Mouse (Mus musculus): ENCODE results near the gene Acp1.
A peak's percentile ranks its signal among the peaks of the same experiment; 100 is the strongest.

The Acp1 gene

DNA sequence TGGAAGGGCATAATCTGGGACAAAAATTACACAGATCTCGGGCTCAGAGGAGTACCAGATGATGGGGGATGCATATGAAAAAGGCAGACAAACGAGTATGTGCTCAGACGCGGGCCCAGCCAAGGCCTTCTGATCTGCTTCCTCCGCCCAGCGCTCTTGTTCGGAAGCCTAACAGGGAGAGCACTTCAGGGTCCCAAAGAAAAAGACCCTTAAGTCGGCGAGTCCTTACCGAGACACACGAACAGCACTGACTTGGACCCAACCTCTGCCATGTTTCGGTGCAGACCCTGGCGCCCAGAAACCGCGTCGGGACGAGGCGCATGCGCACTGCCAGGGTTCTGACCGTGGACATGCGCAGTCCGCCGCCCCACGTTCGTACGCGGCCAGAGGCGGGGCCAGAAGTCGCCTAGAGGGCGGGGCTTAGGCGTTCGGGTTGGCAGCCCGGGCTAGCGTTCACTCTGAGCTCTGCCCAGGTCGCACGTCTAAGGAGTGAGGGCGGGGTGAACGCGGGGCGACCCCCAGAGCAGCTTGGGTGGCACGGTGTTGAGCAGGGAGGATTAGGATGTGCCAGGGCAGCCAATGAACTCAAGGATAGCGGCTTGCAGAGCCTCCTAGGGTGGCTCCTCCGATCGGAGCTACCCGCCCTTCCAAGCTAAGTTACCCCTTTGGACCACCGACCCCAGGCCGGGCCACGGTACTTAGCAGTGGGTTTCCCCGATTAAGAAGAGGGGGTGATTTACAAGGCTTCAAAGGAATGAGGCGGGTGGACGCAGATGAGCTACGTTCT, at the start of gene Acp1, which contains the start of gene Sh3yl1:
Acp1 (minus strand) TSS at position 329 of the 787 bp plus-strand sequence.
Sh3yl1 (plus strand) TSS at position 408 of the 787 bp plus-strand sequence.
- peak; percentile 94 to 96 for DNase-seq

DNA sequence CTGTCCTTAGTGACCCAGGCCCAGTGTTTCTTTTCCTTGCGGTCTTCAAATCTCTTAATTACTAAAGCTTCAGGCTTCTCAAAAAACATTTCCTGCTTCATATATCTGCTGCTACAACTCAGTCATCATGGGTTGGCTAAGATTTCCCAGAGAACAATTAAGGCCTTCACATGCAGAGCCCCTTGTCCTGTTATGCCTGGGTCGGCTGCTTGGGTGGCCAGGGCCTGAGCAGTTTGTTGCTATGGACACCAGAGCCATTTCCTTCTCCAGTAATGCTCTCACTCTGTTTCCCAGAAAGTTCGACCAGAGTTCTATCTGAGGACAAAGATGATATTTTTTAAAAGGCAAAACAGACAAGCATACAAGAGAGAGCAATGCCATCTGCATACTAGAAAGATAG, 32.8 kb upstream of the Acp1 start:
- no peak for DNase-seq

DNA sequence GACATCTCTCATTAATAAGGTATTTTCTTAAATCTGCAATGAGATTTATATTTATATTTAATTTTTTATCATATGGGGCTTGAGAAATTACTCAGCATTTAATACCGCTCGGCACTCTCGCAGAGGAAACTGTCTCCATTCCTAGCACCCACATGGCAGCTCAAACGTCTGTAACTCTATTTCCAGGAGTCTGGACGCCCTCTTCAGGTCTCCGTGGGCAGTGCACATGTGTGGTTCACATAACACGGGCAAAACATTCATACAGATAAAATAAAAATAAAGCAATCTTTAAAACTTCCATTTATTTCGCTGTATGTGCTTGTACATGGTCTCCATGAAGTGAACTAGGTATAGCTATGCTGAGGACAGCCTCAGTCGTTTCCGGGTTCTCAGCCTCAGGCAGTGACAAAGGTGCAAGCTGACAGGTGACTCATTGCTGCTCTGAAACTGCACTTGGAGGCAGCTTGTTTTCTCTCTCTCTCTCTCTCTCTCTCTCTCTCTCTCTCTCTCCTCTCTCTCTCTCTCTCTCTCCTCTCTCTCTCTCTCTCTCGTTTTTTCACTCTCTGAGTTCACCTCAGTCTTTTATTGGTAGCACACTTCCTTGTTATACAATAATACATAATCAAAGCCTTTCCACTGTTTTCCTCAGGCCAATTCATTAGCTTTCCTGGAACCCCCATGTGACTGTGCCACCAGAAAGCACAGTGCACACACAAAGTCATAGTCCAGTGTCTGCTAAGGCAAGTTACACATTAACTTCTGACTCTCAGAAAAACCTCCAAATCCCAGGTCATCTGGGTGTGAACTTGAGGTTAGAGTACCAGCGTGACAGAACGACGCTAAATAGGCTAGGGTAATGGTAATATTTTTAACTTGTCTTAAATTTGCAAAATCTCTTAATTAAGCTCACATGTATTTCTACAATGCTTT, 31.9 kb upstream of the Acp1 start:
- DNase-seq = no peak

DNA sequence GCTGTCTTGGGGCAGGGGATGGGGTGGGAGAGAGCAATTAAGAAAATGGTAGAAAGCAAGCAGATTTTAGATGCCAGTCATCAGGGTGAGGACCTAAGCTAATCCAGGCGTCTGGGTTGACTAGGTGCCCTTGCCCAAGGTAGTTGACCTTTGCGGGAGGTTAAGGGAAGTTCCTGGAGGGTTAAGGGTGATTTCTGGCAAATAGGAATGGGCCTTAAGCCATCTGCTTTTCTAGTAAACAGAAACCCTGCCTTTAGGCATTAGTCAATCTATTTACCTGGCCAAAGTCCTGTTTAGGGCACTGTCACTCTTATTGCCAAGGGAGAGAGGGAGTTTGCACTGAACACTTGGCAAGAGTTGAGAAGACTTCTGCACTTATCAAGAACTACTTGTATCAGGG, 25.5 kb upstream of the Acp1 start:
- no peak for DNase-seq

DNA sequence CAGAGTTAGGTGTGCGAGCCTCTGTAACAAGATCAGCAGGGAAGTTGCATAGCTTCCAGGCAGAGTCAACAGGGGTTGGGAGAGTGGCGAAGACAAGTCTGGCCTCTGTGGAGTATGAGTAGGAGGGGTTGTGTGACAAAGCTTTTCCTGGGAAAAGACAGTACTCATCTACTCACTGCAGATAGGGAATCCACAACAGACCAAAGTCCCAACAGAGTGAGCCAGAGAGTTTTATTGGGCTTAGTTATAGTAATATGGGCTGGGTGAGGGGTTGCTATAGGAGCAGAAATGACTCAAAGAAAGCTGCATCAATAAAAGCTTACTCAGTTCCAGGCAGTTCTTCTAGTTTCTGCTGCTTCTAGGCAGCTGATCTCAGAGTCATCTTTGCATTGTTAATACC, 21.9 kb upstream of the Acp1 start:
- DNase-seq = no peak

DNA sequence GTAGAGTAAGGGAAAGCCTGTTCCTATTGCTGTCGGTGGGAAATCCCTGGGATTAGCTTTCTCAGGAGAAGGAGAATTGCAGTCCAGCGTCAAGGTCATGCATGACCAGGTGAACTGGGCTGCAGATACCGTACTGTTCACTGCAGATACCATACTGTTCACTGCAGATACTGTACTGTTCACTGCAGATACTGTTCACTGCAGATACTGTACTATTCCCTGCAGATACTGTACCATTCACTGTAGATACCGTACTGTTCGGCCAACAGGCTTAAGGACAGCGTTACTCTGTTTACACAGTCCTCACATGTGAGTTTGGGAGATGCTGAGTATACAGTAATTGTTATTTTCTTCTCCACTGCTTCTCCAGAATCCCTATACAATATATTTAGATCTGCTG, 16.8 kb upstream of the Acp1 start:
- no peak for DNase-seq

DNA sequence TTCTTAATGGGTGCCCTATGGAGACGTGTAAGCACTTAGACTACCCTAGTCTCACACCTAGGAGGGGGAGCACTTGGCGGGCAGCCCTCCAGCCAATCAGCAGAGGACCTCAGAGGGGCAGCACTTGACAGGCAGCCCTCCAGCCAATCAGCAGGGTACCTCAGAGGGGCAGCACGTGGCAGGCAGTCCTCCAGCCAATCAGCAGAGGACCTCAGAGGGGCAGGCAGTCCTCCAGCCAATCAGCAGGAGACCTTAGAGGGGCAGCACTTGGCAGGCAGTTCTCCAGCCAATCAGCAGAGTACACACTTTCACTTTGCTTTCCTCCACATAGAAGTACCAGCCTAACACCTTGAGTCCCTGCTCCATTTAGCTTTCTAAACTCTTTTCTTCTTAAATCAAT, 11.0 kb upstream of the Acp1 start:
- no peak for DNase-seq

DNA sequence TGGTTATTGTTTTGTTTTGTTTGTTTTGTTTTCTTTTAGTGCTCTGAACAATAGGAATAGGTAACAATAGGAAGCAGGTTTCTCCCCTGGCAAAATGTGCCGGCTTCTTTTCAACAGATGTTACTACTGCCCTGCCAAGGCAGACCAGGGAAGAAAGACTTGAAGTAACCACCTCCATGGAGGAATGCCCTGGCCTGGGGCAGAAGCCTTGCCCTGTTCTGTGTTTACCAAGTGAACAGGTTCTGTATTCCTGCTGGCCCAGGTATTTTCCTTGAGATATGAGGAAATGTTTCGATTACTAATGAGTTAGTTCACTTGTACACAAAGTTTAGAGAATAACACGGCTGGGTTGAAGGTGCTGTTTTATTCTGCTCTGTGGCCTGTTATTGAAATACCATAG, 1.5 kb upstream of the Acp1 start:
- DNase-seq = no peak

DNA sequence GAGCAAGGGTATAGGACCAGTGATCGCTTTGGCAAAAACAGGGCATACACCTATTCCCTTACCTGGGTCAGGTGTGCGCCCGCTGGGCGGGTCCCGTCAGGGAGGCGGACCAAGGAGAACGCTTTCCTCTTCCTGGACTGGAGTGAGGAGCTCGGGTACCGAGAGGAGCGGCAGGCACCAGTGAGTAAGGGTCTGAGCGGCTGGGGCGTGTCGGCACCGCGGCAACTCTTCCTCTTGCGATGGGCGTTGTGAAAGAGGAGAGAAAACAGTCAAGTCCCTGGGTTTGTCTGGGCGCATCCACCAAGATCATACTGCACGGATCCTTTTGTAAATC, 626 bp upstream of the Acp1 start:
- peak; percentile 39 to 51 for DNase-seq

DNA sequence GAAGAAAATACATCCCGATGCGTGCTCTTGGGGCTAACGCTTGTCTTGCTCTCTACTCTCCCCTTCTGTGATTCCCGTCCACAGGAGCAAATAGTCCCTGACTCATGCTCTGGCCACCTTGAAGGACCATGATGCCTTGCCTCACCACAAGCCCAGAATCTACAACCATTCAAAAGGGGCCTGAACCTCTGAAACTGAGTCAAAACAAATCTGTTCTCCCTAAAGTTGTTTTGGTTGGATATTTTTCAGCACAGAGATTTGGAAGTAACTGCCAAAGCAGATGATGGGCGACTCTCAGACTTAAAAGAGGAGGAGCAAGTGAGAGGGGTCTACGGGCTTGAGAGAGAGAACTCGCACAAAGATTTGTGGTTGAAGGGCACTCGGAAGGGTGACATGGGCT, 529 bp downstream of the Acp1 start:
- no peak for DNase-seq

DNA sequence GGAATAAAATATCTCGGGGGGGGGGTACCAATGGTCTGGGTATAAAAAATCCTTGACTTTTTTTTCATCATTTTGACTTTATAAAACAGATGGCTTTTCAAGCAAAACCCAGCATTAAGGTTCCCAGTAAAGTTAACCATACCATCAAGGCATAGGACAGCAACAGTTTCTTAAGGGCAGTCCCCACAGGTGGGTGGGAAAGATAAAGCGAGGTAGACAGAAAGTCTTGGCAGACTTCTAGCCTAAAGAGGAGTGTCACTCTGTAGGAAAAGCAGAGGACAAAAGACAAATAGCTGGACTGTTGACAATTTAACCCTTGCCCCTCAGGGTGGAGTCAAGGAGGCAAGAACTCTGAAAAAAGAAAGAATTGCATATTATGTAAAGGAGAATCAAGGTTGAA, 1.5 kb downstream of the Acp1 start:
- DNase-seq = no peak

DNA sequence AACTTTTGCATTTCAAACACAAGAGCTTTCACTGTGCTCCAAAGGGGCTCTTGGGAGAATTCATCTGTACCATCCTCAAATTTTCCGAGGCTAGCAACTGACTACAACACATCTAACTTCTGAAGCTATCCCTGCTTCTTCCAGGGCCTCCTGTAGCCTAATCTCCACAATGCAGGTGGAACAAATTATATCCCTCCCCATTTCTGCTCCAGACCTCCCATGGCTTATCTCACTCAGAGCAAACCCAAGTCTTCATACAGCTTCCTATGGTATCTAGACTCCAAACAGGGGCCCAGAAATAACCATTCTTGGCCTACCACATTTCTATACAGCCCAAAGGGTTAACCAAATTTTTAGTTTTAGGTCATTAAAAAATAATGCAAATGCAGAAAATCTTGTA, 2.7 kb downstream of the Acp1 start:
- DNase-seq = no peak

DNA sequence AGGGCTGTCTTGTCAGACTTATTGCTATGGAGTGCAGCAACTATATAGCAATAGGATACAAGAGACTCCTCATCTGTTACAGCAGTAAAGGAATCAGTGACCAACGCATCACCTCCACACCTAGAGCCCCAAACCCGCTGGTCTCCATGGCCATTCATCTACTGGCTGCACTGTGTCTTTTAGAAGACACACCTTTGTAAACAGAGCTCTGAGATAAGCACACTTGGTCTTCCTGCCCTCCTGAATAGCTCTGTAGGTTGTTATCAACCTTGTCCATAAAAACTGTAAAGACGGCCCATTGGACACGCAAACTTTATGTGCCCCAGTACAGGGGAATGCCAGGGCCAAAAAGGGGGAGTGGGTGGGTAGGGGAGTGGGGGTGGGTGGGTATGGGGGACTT, 14.3 kb downstream of the Acp1 start:
- no peak for DNase-seq

DNA sequence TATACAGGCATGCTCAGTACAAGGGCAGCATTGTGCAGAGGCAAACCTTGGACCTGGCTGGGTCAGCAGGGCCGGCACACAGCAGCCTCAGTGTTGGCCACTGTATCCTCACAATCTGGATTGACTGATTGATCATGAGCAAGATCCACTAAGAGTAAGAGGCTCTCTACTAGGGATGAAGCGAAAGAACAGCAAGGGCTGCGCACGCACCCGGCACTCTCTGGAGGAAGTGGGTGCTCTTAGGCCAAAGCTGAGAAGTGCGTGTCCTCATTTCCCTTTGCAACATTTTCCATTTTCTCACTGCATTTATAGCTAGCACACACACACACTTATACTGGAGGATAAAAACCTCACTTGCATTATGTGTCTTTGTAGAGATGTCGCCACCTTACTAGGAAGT, 20.0 kb downstream of the Acp1 start:
- DNase-seq = no peak

DNA sequence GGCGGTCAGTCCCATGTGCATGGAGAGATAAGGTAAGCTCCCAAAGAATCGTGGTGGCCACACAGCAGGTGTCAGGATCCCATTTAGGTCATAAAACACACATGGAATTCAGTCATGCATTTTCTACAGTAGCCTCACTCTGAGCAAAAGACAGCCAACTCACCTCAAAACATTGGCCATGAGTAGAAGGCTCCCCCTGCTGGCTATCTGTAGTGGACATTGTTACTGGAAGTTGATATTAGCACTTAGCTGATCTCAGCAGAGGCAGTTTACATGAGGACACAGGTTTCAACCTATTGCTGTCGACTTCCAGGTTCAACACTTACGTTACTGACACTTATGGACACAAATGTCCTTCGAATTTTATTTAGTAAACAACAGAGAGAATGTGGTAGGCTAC, 21.3 kb downstream of the Acp1 start:
- no peak for DNase-seq

DNA sequence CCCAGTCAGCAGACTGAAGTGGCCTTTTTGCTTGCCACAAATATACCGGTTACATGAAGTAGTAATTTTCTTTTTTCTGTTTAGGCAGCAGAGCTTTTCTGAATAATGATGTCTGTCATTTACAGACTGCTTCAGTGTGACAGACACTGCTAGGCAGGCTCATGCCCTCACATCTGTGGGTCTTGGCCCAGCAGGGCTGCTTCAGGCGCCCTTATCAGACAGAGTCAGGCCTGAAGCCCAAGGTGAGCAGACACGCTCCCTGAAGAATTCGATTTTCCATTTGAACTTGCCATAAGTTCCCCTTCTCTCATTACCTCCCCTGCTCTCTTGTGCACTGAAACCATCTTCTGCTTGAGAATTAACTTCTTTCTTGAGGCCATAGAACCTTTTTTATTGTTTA, 23.4 kb downstream of the Acp1 start:
- DNase-seq = no peak

DNA sequence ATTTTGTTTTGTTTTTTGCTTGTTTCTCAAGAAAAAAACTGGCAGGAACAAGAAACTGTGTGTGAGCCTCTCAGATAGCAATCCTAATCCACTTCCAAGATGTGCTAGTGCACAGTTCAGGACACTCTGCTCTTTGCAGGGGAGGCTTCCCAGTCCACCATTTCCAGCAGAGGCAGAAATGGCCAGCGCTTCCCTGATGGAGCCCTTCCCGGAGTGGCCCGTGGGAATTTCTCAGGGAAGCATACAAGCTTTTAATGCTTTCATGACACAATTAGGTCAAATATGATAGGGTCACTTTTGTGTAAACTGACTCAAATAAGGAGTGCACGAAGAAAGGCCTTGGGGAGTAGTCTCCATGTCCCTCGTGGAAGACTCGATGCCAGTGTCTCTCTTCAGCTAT, 25.5 kb downstream of the Acp1 start:
- no peak for DNase-seq

DNA sequence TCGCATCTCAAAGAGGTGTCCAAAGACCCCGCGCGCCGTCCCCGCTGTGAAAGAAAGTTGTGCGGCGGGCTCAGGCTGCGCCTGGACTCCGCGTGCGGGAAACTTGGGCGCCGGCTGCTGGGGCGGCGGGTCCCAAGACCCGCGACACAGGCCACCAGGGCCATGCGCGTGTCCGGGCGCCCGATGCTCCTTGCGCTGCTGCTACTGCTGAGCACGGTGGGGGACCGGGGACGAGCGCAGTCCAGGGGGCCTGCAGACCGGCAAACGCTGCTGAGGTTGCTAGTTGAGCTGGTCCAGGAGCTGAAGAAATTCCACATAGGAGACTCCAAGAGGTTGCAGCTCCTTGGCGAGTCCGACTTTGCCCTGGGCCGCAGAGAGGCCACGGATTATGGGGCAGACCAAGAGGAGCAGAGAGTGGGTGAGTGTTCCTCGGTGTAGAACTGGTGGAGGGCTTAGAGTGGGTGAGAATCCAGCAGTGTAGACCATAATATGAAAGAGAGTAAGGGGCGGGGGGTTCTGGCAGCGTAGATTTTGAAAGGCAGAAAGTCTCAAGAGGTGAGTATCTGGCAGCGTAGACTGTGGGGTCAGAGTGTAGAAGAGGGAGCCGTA, 26.7 kb downstream of the Acp1 start:
- DNase-seq = no peak

DNA sequence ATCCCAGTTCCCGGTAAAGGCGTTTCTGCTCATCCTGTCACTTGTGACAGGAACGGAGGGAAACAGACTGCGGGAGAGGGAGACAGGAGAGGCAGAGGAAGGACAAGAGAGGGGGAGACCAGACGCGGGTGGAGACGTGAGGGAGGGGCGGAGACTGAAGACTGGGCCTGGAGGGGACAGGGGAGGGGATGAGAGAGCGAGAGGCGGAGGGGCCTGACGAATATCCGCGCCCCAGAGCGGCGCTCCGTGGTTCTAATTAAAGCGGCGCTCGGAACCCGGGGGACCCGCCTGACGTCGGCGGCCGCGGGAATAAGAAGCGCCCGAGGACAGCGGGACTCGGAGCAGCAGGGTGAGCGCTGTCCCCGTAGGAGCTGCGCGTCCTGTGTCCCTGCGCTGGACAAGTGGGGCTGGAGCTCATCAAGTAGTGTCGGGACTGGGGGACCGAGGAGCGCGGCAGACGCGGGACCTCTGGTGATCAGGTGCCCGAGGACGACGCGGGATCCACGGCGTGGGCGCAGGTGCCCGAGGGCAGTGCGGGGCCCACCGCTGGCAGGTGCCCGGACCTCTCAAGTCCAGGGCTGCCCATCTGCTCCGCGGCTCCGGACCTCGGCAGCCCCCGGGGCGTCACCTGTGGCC, 27.3 kb downstream of the Acp1 start, which contains the start of gene Alkal2:
Alkal2 (plus strand) TSS at position 337 of the 636 bp plus-strand sequence.
- DNase-seq = no peak

DNA sequence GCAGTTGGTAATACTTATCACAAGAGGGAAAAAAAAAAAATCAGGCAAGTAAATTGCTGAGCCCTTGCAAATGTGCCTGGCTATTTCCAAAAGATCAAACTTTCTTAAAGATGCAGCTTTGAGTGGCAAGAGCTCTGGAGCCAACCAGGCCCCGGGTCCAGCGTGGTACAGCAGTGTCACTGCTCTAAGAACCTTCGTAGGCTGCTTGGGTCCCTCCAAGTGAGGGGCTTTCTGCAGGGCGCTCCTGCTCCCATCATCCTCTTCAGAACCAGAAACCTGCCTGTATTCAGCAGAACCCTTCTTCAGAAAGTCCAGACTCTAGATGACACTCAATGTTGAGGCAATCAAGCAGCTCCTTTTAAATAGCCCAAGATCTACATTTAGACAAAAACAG, 27.8 kb downstream of the Acp1 start:
- no peak for DNase-seq

DNA sequence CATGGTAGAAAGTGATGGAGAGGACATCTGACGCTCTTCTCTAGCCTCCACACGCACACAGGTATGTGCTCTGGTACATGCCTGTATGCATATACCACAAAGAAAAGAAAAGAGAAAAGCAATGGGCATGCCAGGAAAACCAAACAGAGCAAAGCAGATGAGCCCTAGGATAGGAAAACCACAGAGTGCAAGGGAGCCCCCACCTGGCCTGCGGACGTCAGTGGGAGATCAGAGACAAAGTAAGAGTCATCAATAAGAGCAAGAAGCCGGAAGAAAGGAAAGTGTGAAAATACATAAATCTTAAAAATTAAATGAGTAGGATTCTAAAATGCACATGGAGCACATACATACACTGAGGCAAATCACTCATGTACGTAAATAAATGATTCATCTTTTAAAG, 31.9 kb downstream of the Acp1 start:
- no peak for DNase-seq

DNA sequence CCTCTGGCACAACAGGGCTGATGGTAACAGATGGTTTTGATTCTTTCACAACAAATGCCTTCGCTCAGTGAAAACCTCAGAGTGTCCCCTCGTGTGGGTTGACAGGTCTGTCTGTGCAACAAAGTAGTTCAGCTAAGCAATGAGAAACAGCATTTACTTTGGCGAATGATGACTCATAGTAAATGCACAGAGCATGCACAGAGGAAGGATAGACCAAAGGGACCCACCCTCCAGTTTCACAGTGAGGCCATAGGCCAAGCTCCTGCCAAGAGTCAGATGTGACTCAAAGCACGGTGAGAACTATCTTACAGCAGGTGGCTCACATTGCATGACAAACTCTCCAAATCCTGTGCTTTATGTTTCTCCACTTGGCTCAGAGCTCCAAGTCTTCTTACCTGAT, 45.6 kb downstream of the Acp1 start:
- no peak for DNase-seq

DNA sequence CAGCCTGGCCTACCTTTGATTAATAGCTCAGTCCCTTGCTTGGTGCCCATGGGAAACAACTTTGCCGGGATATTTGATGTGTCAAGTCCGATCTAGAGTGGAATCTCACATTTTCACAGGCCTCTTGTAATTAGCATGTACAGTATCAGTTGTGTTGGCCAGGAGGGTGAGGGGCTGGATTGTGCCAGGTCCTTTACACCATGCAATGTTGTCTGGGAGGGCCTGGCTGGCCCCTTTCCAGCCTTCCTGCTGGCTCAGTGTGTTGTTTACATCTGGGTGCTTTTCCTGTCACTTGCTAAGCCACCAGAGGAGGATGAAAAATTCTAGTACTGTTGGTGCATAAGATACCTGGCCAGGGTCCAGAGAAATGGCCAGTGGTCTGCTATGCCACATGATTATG, 47.0 kb downstream of the Acp1 start:
- no peak for DNase-seq
